Mouse (Mus musculus): ENCODE results near the gene Ifng.

- TF ChIP-seq CEBPB (IDR thresholded peaks at IDR 0.05; ENCODE audit: low read depth) (no peak), CTCF (IDR thresholded peaks at IDR 0.05; ENCODE audit: control insufficient read depth, insufficient read depth, insufficient read length) (no peak), MYOD1 (IDR thresholded peaks at IDR 0.05; ENCODE audit: control insufficient read depth, insufficient read length, low read depth) (no peak), MYOG (IDR thresholded peaks at IDR 0.05; ENCODE audit: control insufficient read depth, extremely low read depth, insufficient read length) (no peak)
Observed at GRCm38 (mm10) chr10:118480793-118481192, 39.9 kb downstream of the Ifng start.
